Mouse (Mus musculus) E14TG2a.4 (cell line): ENCODE measurements around the gene Etl4.

Experiments used
- CTCF ChIP-seq: conservative IDR thresholded peaks from 2 replicates; pipeline ENCODE4 v1.5.1; 2014; ENCODE audit warnings: low read length
- NANOG ChIP-seq: IDR thresholded peaks from 2 replicates; pipeline ENCODE4 v1.6.1; 2014; ENCODE audit warnings: borderline replicate concordance, low read length, mixed read lengths
- POU5F1 ChIP-seq: IDR thresholded peaks from 2 replicates; pipeline ENCODE4 v1.6.1; 2014; ENCODE audit warnings: low read length, borderline replicate concordance

DNA sequence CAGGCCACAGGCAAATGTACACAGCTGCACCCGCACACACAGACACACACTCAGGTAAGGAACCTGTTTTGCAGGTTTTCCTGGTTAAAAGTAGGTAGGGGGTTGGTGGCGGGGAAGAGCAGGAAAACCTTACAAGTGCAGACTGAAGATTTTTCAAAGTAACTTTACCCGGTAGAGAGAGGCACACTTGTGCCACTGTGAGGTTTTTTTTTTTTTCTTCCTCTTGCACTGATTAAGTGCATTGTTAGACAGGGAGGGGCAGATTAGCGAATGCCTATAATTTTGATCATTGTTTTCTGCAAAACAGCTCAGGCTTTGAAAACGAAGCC is 637.7 kb downstream of the Etl4 start:
- TF ChIP-seq CTCF (no peak), POU5F1 (no peak), NANOG (no peak)
